Mouse (Mus musculus): Measurements from ENCODE around the gene Pip4k2b.
A peak's percentile ranks its signal among the peaks of the same experiment; 100 is the strongest.

The Pip4k2b gene

DNA sequence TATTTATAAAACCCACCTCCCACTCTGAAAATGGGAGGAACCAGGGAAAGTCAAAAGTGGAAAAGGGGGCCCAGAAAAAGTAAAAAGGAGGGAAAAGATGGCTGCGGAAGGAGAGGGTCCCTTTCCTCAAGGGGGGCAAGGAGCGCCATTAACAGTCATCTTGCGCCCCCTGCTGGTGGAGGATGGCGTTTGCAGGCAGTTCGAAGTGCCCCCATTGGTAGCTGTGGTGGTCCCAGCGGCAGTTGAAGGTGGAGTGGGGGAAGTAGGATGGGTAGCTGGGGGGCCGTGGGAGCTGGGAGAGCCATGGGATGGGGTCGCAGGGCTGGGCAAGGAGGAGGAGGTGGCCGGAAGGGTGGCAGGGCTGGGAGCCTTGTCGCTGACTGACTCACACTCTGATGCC, 54.6 kb downstream of the Pip4k2b start:
- peak; percentile 82 for DNase-seq

- DNase-seq, result no peak
These were observed 57.4 kb downstream of the Pip4k2b start for GRCm38 (mm10) chr11:97687061-97687460.

DNA sequence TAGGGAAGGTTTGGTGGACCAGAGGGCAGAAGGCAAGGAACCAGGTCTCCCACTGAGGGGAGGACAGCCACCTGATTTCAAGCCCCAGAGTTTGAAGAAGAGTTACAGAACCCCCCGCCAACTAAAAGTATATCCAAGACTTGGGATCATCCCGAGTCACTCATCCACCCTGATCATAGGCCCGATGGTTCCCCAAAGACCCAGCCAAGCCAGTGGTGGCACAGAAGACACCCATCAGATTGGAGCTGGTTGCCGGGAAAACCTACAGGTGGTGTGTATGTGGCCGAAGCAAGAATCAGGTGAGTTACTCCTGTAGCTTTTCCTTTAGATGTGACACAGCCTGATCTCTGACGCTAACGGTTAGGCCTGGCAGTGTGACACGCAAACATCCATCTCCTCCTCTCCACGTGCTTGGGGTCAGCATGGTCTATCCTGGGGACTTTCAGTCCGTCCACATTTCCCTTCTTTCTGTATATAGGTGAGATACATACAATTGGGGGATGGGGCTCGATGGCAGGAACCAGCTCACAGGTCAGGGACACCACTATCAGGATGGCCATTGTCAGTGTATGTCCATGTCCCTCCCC, 58.1 kb downstream of the Pip4k2b start:
- no peak for DNase-seq

GRCm38 (mm10) chr11:97685613-97686321, 58.7 kb downstream of the Pip4k2b start, which contains the start of gene Cisd3:
TSS of gene Cisd3 (plus strand) at chr11:97685826.
- DNase-seq, result peak; percentile 84

- DNase-seq, result no peak
These were observed 59.7 kb downstream of the Pip4k2b start for GRCm38 (mm10) chr11:97684766-97685165.

DNA sequence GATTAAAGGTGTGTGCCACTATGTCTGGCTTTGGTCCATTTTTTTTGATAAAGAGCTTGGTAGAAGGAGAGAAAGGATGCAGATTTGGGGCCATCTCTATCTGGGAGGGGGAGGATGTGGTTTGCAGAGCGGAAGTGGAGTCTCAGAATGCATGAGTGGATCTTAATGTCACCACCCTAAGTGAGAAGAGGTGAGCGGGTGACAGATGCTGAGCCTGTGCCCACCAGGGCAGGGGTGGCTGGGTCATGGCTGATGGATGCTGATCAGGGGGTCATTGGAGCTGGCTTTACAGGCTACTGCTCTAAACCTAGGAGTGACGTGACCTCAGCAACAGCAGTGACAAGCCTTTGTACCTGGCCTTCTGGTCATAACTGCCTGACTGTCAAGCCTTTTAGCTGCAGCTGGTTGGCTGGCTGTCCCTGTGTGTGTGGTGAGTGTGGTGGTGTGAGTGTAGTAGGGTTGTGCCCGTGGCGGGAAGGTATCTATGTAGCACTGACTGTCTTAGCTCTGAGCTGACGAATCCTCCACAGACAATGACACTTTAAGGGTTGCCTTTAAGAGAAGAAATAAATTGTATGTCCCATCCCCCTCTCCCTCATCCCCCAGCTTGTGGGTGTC, 60.3 kb downstream of the Pip4k2b start:
- DNase-seq, result peak; percentile 70

- DNase-seq, result no peak
These were observed 61.9 kb downstream of the Pip4k2b start for GRCm38 (mm10) chr11:97682504-97683055.

GRCm38 (mm10) chr11:97680430-97680829, 64.1 kb downstream of the Pip4k2b start:
- no peak for DNase-seq

DNA sequence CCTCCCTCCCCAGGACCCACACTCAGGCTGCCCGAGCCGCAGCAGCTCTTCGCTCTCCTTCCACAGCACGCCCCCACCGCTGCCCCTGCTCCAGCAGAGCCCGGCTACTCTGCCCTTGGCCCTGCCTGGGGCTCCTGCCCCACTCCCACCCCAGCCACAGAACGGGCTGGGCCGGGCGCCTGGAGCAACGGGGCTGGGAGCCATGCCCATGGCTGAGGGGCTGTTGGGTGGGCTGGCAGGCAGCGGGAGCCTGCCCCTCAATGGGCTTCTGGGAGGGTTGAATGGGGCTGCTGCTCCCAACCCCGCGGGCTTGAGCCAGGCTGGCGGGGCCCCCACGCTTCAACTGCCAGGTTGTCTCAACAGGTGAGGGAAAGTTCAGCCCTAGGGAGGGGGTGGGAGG, 66.2 kb downstream of the Pip4k2b start:
- no peak for DNase-seq

GRCm38 (mm10) chr11:97677842-97678241, 66.7 kb downstream of the Pip4k2b start:
- DNase-seq, result no peak

GRCm38 (mm10) chr11:97677381-97677780, 67.1 kb downstream of the Pip4k2b start:
- no peak for DNase-seq

- DNase-seq, result no peak
These were observed 68.3 kb downstream of the Pip4k2b start for GRCm38 (mm10) chr11:97676050-97676754.

GRCm38 (mm10) chr11:97673148-97673547, 71.4 kb downstream of the Pip4k2b start:
- DNase-seq, result no peak

- no peak for DNase-seq
These were observed 73.4 kb downstream of the Pip4k2b start for GRCm38 (mm10) chr11:97671177-97671527.

DNA sequence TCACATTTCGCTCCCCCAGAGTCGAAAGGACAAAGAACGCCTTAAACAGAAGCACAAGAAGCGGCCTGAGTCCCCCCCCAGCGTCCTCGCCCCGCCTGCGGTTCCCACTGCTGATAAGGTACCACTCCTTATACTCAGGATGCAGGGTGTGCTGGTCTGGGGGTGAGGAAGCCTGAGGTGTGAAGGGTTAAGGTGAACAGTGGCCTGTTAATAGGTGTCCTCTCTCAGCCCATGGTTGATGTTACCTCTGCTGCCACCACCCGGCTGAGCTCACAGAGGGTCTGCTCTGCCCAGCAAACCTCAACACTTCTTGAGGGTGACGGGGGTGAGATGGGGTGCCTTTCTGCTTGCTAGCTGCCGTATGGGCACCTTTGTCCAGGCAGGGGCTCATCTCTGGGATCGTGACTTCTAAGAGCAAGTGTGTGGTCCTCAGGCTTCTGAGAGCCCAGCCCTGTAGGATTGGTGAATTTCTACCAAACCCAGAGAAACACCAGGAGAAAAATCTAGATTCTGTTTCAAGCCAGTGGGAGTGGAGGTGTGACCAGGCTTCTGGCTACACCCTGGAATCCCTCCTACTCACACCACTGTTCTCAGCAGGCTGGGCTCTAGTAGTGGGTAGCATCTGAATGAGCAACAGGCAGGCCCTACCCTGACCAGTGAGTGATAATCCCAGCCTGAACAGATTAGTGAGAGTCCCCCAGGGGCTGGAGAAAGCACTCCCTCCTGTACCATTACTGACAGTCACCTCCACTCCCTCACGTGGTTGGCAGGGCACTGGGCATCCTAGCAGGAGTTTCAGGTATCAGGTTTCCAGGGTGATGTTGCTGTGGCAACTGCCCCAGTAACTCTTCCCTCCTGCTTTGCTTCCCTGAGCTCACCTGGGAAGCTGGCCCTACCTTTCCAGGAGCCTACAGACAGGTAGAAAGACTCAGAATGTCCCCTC, 74.0 kb downstream of the Pip4k2b start:
- DNase-seq, result no peak

DNA sequence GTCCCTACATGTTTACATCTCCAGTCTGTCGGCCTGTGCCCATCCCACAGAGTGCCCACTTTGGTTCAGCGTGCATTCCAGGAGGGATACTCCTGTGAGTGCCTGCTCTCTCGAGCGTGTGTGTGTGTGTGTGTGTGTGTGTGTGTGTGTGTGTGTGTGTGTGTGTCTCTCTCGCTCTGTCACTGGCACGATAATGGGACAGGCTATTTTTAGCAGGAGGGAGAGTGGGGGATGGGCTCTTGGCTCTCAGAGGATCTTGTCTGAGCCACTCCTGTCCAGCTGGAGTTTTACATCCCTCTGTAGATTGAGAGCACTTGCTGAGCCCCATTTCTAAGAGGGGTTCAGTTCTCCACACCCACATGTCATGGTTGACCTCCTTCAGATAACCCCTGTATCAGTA, 74.7 kb downstream of the Pip4k2b start:
- DNase-seq, result no peak

- DNase-seq, result no peak
These were observed 75.2 kb downstream of the Pip4k2b start for GRCm38 (mm10) chr11:97669268-97669667.

- DNase-seq, result no peak
These were observed 76.3 kb downstream of the Pip4k2b start for GRCm38 (mm10) chr11:97668160-97668559.

- no peak for DNase-seq
These were observed 77.7 kb downstream of the Pip4k2b start for GRCm38 (mm10) chr11:97666794-97667193.

GRCm38 (mm10) chr11:97666221-97666620, 78.3 kb downstream of the Pip4k2b start:
- DNase-seq, result no peak

- DNase-seq, result no peak
These were observed 79.1 kb downstream of the Pip4k2b start for GRCm38 (mm10) chr11:97665431-97665830.
